Mouse (Mus musculus) heart, embryonic 16.5 days (tissue): ENCODE results near the gene Pprc1. TPM values are rescaled to one million over a fixed set of nuclear protein-coding genes. Genes with fewer than 3 reads are reported as not detected.

ENCODE experiments used
- ATAC-seq: fragments of 200-750 bp; cut with Nextera tagmentation; replicated peaks from 2 replicates; pipeline ENCODE4 v1.8.0; 2017; ENCODE audit warnings: moderate number of reproducible peaks; ENCODE audit not compliant: insufficient read depth, low FRiP score; ENCODE audit errors: extremely low read depth
- H3K27ac ChIP-seq: fragments of 300-500 bp; sonication (generic); 2 replicates; pipeline ENCODE4 v1.5.1; 2014; ENCODE audit warnings: mild to moderate bottlenecking, low read length, control low read depth, moderate library complexity
- H3K27me3 ChIP-seq: fragments of 300-500 bp; sonication (generic); 2 replicates; pipeline ENCODE4 v1.6.1; 2014; ENCODE audit warnings: low read length, mixed read lengths; ENCODE audit not compliant: control insufficient read depth, insufficient read depth
- H3K36me3 ChIP-seq: fragments of 300-500 bp; sonication (generic); 2 replicates; pipeline ENCODE4 v1.6.1; 2014; ENCODE audit not compliant: control insufficient read depth, insufficient read depth
- H3K4me1 ChIP-seq: fragments of 300-500 bp; sonication (generic); 2 replicates; pipeline ENCODE4 v1.6.1; 2014; ENCODE audit warnings: low read length, mixed read lengths; ENCODE audit not compliant: control insufficient read depth, insufficient read depth
- H3K4me2 ChIP-seq: fragments of 300-500 bp; sonication (generic); 2 replicates; pipeline ENCODE4 v1.6.1; 2014; ENCODE audit warnings: low read depth, mild to moderate bottlenecking, control low read depth, low read length
- H3K4me3 ChIP-seq: fragments of 300-500 bp; sonication (generic); 2 replicates; pipeline ENCODE4 v1.5.1; 2014; ENCODE audit warnings: mild to moderate bottlenecking, control low read depth, low read length
- H3K9ac ChIP-seq: fragments of 300-500 bp; sonication (generic); 2 replicates; pipeline ENCODE4 v1.6.1; 2014; ENCODE audit warnings: low read length, control low read depth
- H3K9me3 ChIP-seq: fragments of 300-500 bp; sonication (generic); replicated peaks from 2 replicates; pipeline ENCODE4 v1.6.1; 2016; ENCODE audit warnings: low read length; ENCODE audit not compliant: control insufficient read depth
- WGBS: fragments of 180-500 bp; shearing (Covaris S2); extraction: QIAGEN DNeasy Blood & Tissue Kit; methylation state at CpG from one replicate; pipeline ENCODE4 v1.1.7; 2014; 5-methylcytosine and 5-hydroxymethylcytosine counted together
- polyA plus RNA-seq: library from polyadenylated mRNA; unstranded; fragments of >200 nt; fragmentation: Nextera tagmentation; extraction: Ambion mirVana; gene quantifications from 2 replicates; pipeline ENCODE4 v1.2.1, GENCODE M21; 2015

Gene Pprc1
- polyA plus RNA-seq, 1 experiment from 2014 or later, result 19.3 TPM

- Histone ChIP-seq H3K9me3 (peaks cover 4% of the 10 kb centered on the region; the same call in 1 of the 2 replicates), H3K9ac (no peak overlapping the region; the same call in 1 of the 2 replicates), H3K4me3 (no peak overlapping the region), H3K27ac (no peak overlapping the region), H3K27me3 (no peaks in the 10 kb centered on the region), H3K36me3 (0 out of 2 replicates have a peak, but pooled peaks cover 5% of the 10 kb centered on the region), H3K4me1 (peaks cover 8% of the 10 kb centered on the region), H3K4me2 (peak overlapping the region; percentile 96; the same call in 1 of the 2 replicates)
- WGBS, result 86% methylated on average over 17 of the region's 17 CpGs
- no peak for ATAC-seq
Measured at GRCm38 (mm10) chr19:46004814-46005466, 39.7 kb upstream of the Pprc1 start.

GRCm38 (mm10) chr19:46005680-46006079 is 39.0 kb upstream of the Pprc1 start:
- Histone ChIP-seq H3K27ac (no peak overlapping the region), H3K4me3 (no peak overlapping the region), H3K4me1 (peaks cover 8% of the 10 kb centered on the region), H3K9ac (no peak overlapping the region), H3K4me2 (no peak overlapping the region), H3K27me3 (no peaks in the 10 kb centered on the region), H3K36me3 (0 out of 2 replicates have a peak, but pooled peaks cover 5% of the 10 kb centered on the region), H3K9me3 (peaks cover 4% of the 10 kb centered on the region; the same call in 1 of the 2 replicates)
- WGBS, result 76% methylated on average over 7 of the region's 7 CpGs
- no peak for ATAC-seq

GRCm38 (mm10) chr19:46014572-46015178 is 30.0 kb upstream of the Pprc1 start:
- Histone ChIP-seq H3K4me1 (no peaks in the 10 kb centered on the region), H3K36me3 (no peaks in the 10 kb centered on the region), H3K27ac (no peak overlapping the region), H3K9me3 (peaks cover 8% of the 10 kb centered on the region; the same call in 1 of the 2 replicates), H3K4me3 (no peak overlapping the region), H3K4me2 (no peak overlapping the region), H3K27me3 (no peaks in the 10 kb centered on the region), H3K9ac (no peak overlapping the region)
- WGBS, result 28% methylated on average over 12 of the region's 12 CpGs
- peak; percentile 76 for ATAC-seq

GRCm38 (mm10) chr19:46016023-46016422 is 28.7 kb upstream of the Pprc1 start:
- Histone ChIP-seq H3K9ac (no peak overlapping the region), H3K36me3 (no peaks in the 10 kb centered on the region), H3K4me2 (no peak overlapping the region), H3K4me3 (no peak overlapping the region), H3K27me3 (no peaks in the 10 kb centered on the region), H3K4me1 (no peaks in the 10 kb centered on the region), H3K9me3 (peaks cover 4% of the 10 kb centered on the region; the same call in 1 of the 2 replicates), H3K27ac (no peak overlapping the region)
- ATAC-seq, result no peak
- 80% methylated on average over 2 of the region's 2 CpGs for WGBS

GRCm38 (mm10) chr19:46024959-46025358 is 19.7 kb upstream of the Pprc1 start:
- Histone ChIP-seq H3K9me3 (peaks cover 6% of the 10 kb centered on the region), H3K27me3 (no peaks in the 10 kb centered on the region), H3K4me3 (no peak overlapping the region), H3K27ac (no peak overlapping the region), H3K9ac (no peak overlapping the region), H3K4me1 (peaks cover 9% of the 10 kb centered on the region), H3K36me3 (0 out of 2 replicates have a peak, but pooled peaks cover under 1% of the 10 kb centered on the region), H3K4me2 (no peak overlapping the region)
- ATAC-seq, result no peak
- WGBS, result 71% methylated on average over 6 of the region's 6 CpGs

- 36% methylated on average over 8 of the region's 8 CpGs for WGBS
- Histone ChIP-seq H3K9me3 (peaks cover 6% of the 10 kb centered on the region), H3K4me2 (no peak overlapping the region), H3K36me3 (0 out of 2 replicates have a peak, but pooled peaks cover 4% of the 10 kb centered on the region), H3K4me3 (no peak overlapping the region), H3K4me1 (peaks cover 9% of the 10 kb centered on the region), H3K27ac (0 out of 2 replicates have a peak overlapping the region, but pooled peaks have one; percentile 1), H3K9ac (no peak overlapping the region), H3K27me3 (no peaks in the 10 kb centered on the region)
- peak; percentile 78 for ATAC-seq
Measured at GRCm38 (mm10) chr19:46026567-46026966, 18.1 kb upstream of the Pprc1 start.

- Histone ChIP-seq H3K4me2 (no peak overlapping the region), H3K27ac (no peak overlapping the region), H3K9ac (no peak overlapping the region), H3K27me3 (no peaks in the 10 kb centered on the region), H3K9me3 (peaks cover 6% of the 10 kb centered on the region), H3K4me1 (peaks cover 9% of the 10 kb centered on the region), H3K4me3 (no peak overlapping the region), H3K36me3 (peaks cover 25% of the 10 kb centered on the region)
- WGBS, result 69% methylated on average over 11 of the region's 11 CpGs
- no peak for ATAC-seq
Measured at GRCm38 (mm10) chr19:46028747-46029320, 15.9 kb upstream of the Pprc1 start.

- H3K4me2 ChIP-seq, result no peak overlapping the region
- 87% methylated on average over 1 of the region's 1 CpGs for WGBS
- H3K9me3 ChIP-seq, result peaks cover 6% of the 10 kb centered on the region
- no peak overlapping the region for H3K4me3 ChIP-seq
- ATAC-seq, result no peak
- H3K4me1 ChIP-seq, result peaks cover 9% of the 10 kb centered on the region
- no peaks in the 10 kb centered on the region for H3K27me3 ChIP-seq
- peaks cover 33% of the 10 kb centered on the region for H3K36me3 ChIP-seq
- H3K9ac ChIP-seq, result no peak overlapping the region
- H3K27ac ChIP-seq, result no peak overlapping the region
Measured at GRCm38 (mm10) chr19:46029652-46030051, 15.0 kb upstream of the Pprc1 start.
